Mouse (Mus musculus) G1E (cell line): ENCODE data around the gene Eci1.

Source experiments
- CTCF ChIP-seq: IDR thresholded peaks from 2 replicates; pipeline ENCODE4 v1.5.1; 2012; ENCODE audit warnings: low read depth, low read length, inconsistent platforms, mixed read lengths
- GATA1 ChIP-seq: IDR thresholded peaks from 2 replicates; pipeline ENCODE4 v1.6.1; 2012; ENCODE audit warnings: borderline replicate concordance, low read length, inconsistent platforms, mixed read lengths
- TAL1 ChIP-seq: conservative IDR thresholded peaks from 2 replicates; pipeline ENCODE4 v1.6.1; 2012; ENCODE audit warnings: low read depth, low read length, inconsistent platforms, mixed read lengths

DNA sequence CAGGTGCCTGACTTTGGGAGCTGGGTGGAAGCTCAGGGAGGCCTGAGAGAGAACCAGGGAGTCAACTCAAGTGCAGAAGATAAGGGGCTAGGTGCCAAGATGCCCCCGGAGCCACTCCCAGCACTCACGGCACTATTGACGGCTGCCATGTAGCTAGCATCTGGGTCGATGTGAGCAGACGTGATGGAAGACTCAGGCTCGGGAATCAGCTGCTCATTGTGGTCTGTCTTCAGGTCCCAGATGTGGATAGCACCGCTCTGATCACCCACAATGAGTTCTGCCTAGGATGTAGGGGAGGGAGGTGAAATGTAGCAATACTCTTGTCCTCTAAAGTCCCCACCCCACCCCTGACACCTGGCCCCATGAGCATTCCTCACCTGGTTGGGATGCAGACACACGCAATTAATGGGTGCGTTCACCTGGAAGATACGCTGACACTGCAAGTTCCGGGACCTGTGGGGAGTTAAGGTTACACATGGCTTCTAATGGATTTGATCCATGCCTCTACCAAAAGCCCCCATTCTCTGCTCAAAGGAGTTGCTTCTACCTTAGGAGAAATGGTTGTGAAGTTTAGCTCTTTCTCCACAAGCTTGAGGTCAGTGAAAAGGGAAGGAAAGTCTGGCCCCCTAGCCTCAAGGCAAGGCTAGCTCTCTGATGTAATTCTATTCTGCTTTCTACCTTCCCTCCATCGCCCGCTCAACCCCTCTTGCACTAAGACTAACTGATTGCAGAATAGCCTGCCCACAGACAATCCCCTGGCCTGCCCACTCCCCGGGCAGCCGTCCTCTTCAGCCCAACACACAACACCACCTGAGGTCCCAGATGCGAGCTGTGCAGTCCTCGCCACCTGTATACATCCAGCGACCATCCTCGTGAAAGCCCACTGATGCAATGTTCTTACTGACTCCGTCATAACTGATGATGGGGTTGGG, 50.9 kb downstream of the Eci1 start:
- no peak for TF ChIP-seq CTCF
- TF ChIP-seq TAL1: no peak
- TF ChIP-seq GATA1: no peak
